9 mouse cellular contexts compared by ENCODE assay signal in genomic region chr10:82697305-82697898, GRCm38 (mm10). TPM values are rescaled to one million over a fixed set of nuclear protein-coding genes. Genes with fewer than 3 reads are reported as not detected.
DNase-seq lines count a peak whose midpoint lies in the region; ATAC-seq and TF ChIP-seq lines count a peak whose summit lies in the region.
"Had no signal": no experiment of that assay in that cellular context is flagged by ENCODE, and none has a peak within 500 bp of the region (broad histone marks: within the 10 kb centered on the region; RNA-seq: fewer than 3 reads in every experiment).

No protein-coding gene starts in this region.

- no peaks in the 10 kb centered on the region for H3K27me3 ChIP-seq in liver, embryonic 16.5 days (ENCODE audit: control insufficient read depth, insufficient read depth, low read depth, low read length)
- H3K27me3 ChIP-seq in splenic B cell, adult 2 months (ENCODE audit: control insufficient read depth, insufficient read depth, low read length, poor library complexity, severe bottlenecking) = no peaks in the 10 kb centered on the region
- H3K27me3 ChIP-seq: hindbrain, embryonic 15.5 days; limb, embryonic 12.5 days had no signal

- 56% methylated on average over 3 of the region's 3 CpGs for WGBS in lung, adult 2 months
- WGBS in liver, embryonic 16.5 days (ENCODE audit: insufficient replicate concordance) = 46% methylated on average over 3 of the region's 3 CpGs

- TF ChIP-seq POLR2A in lung, adult 2 months (IDR thresholded peaks at IDR 0.05; ENCODE audit: borderline replicate concordance, extremely low read depth, low read depth, low read length) = no peak

- no peaks in the 10 kb centered on the region for H3K9me3 ChIP-seq in liver, embryonic 16.5 days (replicated peaks; ENCODE audit: control insufficient read depth, low read length)
- H3K9me3 ChIP-seq: hindbrain, embryonic 15.5 days; limb, embryonic 12.5 days had no signal

- H3K4me3 ChIP-seq in lung, adult 2 months (replicated peaks; ENCODE audit: extremely low read depth, low read depth, low read length) = no peak overlapping the region
- no peak overlapping the region for H3K4me3 ChIP-seq in liver, embryonic 16.5 days (ENCODE audit: low read depth, low read length)
- H3K4me3 ChIP-seq: hindbrain, embryonic 15.5 days; limb, embryonic 12.5 days had no signal

- H3K27ac ChIP-seq in liver, embryonic 16.5 days (ENCODE audit: low read length) = 0 out of 2 replicates have a peak overlapping the region, but pooled peaks have one; percentile 39
- H3K27ac ChIP-seq: limb, embryonic 12.5 days had no signal

- H3K4me2 ChIP-seq in liver, embryonic 16.5 days (ENCODE audit: low read depth, low read length) = no peak overlapping the region
- H3K4me2 ChIP-seq: hindbrain, embryonic 15.5 days had no signal

- no peak for TF ChIP-seq CTCF in lung, adult 2 months (IDR thresholded peaks at IDR 0.05; ENCODE audit: insufficient read depth, low read length)

- H3K4me1 ChIP-seq in lung, adult 2 months (ENCODE audit: control insufficient read depth, insufficient read depth, low read length) = peaks cover 8% of the 10 kb centered on the region
- H3K4me1 ChIP-seq in liver, embryonic 16.5 days (ENCODE audit: control insufficient read depth, low read depth, low read length) = peaks cover 19% of the 10 kb centered on the region

- intact Hi-C loops in left cerebral cortex, postnatal 4 days (cut with DNase I) = no loop called here

- H3K36me3 ChIP-seq in liver, embryonic 16.5 days (ENCODE audit: control insufficient read depth, insufficient read depth) = no peaks in the 10 kb centered on the region
- H3K36me3 ChIP-seq in splenic B cell, adult 2 months (ENCODE audit: control insufficient read depth, insufficient read depth, low read length, poor library complexity, severe bottlenecking) = 0 out of 2 replicates have a peak, but pooled peaks cover 1% of the 10 kb centered on the region

- DNase-seq in lung, adult 18-20 months = peak; percentile 30 to 74
- DNase-seq in lung, adult 2 months = no peak
- DNase-seq in splenic B cell, adult 2 months (ENCODE audit: low read depth, low spot score) = peak; percentile 82
- DNase-seq in ovary, postnatal 10 days (ENCODE audit: low spot score) = no peak
- DNase-seq in left cerebral cortex, postnatal 4 days = no peak

- ATAC-seq in activated CD4-positive, CD25-positive, alpha-beta regulatory T cell, adult 4 months = peak; percentile 59
- ATAC-seq in liver, embryonic 16.5 days (ENCODE audit: low read depth) = no peak

- H3K9ac ChIP-seq in liver, embryonic 16.5 days (ENCODE audit: low read depth, low read length) = no peak overlapping the region
- H3K9ac ChIP-seq: hindbrain, embryonic 15.5 days; limb, embryonic 12.5 days had no signal

RNA-seq across cellular contexts. Expression of gene Hcfc2, which starts 1.4 kb away (rescaled TPM):
- 6.9 and 9.3 TPM in 2 replicates for polyA plus RNA-seq in lung, adult 2 months (2012; rRNA removed)
- polyA plus RNA-seq in activated CD4-positive, CD25-positive, alpha-beta regulatory T cell, adult 4 months (2017; shearing (Covaris generic)) = 10 to 100 TPM; 23.2 to 23.6 TPM
- polyA plus RNA-seq in liver, embryonic 16.5 days (2015; fragmentation: Nextera tagmentation; extraction: Ambion mirVana) = 13.6 and 13.9 TPM in 2 replicates
- 10 to 100 TPM; 30.9 to 37.9 TPM for total RNA-seq in left cerebral cortex, postnatal 4 days (2021)

RNA-seq across cellular contexts. Expression of gene Glt8d2, which starts 7.0 kb away (rescaled TPM):
- polyA plus RNA-seq in lung, adult 2 months (2012; rRNA removed) = 4.4 and 5.5 TPM in 2 replicates
- polyA plus RNA-seq in activated CD4-positive, CD25-positive, alpha-beta regulatory T cell, adult 4 months (2017; shearing (Covaris generic)) = 1 to 10 TPM; 1.7 to 2.2 TPM
- 0.61 and 0.64 TPM in 2 replicates for polyA plus RNA-seq in liver, embryonic 16.5 days (2015; fragmentation: Nextera tagmentation; extraction: Ambion mirVana)
- total RNA-seq in left cerebral cortex, postnatal 4 days (2021) = 1 to 10 TPM; 2.0 to 2.4 TPM

Comparison
In these comparisons a context has a peak if more than half of its experiments do, and no peak if none do; other contexts are left out.
1. DNase-seq: peak in lung, adult 18-20 months (2 of 2) and splenic B cell, adult 2 months (single experiment); none in lung, adult 2 months (single experiment), ovary, postnatal 10 days (single experiment) and left cerebral cortex, postnatal 4 days (single experiment).